Mouse (Mus musculus) fat pad, adult 2 months (tissue): ENCODE results near the gene Gsto1.

Experiments
- DNase-seq: peaks from one replicate; pipeline ENCODE4 v3.0.0-alpha.2; 2011; ENCODE audit warnings: low read depth, low spot score; ENCODE audit errors: extremely low read depth

Gene Gsto1

GRCm38 (mm10) chr19:47886617-47887016 lies 31.8 kb downstream of the Gsto1 start:
- no peak for DNase-seq

GRCm38 (mm10) chr19:47887417-47887816 lies 32.6 kb downstream of the Gsto1 start:
- DNase-seq = no peak

- DNase-seq = no peak
These were observed 33.3 kb downstream of the Gsto1 start for GRCm38 (mm10) chr19:47888037-47888436.

GRCm38 (mm10) chr19:47890489-47891130 lies 35.8 kb downstream of the Gsto1 start:
- DNase-seq = no peak

GRCm38 (mm10) chr19:47891562-47892312 lies 37.0 kb downstream of the Gsto1 start:
- DNase-seq = no peak

- no peak for DNase-seq
These were observed 38.3 kb downstream of the Gsto1 start for GRCm38 (mm10) chr19:47893092-47893491.

- DNase-seq = no peak
These were observed 43.8 kb downstream of the Gsto1 start for GRCm38 (mm10) chr19:47898472-47899079.

GRCm38 (mm10) chr19:47900012-47900411 lies 45.2 kb downstream of the Gsto1 start:
- DNase-seq = no peak

GRCm38 (mm10) chr19:47900558-47900957 lies 45.8 kb downstream of the Gsto1 start:
- peak; percentile 50 for DNase-seq

GRCm38 (mm10) chr19:47902316-47903201 lies 47.8 kb downstream of the Gsto1 start:
- DNase-seq = no peak

- no peak for DNase-seq
These were observed 48.9 kb downstream of the Gsto1 start for GRCm38 (mm10) chr19:47903679-47904078.

GRCm38 (mm10) chr19:47905081-47905480 lies 50.3 kb downstream of the Gsto1 start:
- no peak for DNase-seq

GRCm38 (mm10) chr19:47905603-47906002 lies 50.8 kb downstream of the Gsto1 start:
- DNase-seq = no peak

- DNase-seq = no peak
These were observed 52.8 kb downstream of the Gsto1 start for GRCm38 (mm10) chr19:47907596-47907995.

- DNase-seq = no peak
These were observed 54.2 kb downstream of the Gsto1 start for GRCm38 (mm10) chr19:47908961-47909371.

- DNase-seq = no peak
These were observed 54.8 kb downstream of the Gsto1 start for GRCm38 (mm10) chr19:47909387-47910116.

- DNase-seq = no peak
These were observed 55.4 kb downstream of the Gsto1 start for GRCm38 (mm10) chr19:47910117-47910618.

GRCm38 (mm10) chr19:47910751-47911150 lies 56.0 kb downstream of the Gsto1 start:
- no peak for DNase-seq

- DNase-seq = no peak
These were observed 58.6 kb downstream of the Gsto1 start for GRCm38 (mm10) chr19:47913344-47913743.

GRCm38 (mm10) chr19:47914191-47914590 lies 59.4 kb downstream of the Gsto1 start:
- DNase-seq = no peak
